Mouse (Mus musculus) CH12.LX (cell line): ENCODE data around the gene Prap1. TPM values are rescaled to one million over a fixed set of nuclear protein-coding genes. Genes with fewer than 3 reads are reported as not detected.

Source experiments
- DNase-seq: peaks from one replicate; pipeline ENCODE4 v3.0.0-alpha.2; 2013; ENCODE audit errors: extremely low read depth
- H3K27ac ChIP-seq: 2 replicates; pipeline ENCODE4 v1.5.1; 2012; ENCODE audit warnings: low read depth, mild to moderate bottlenecking, control low read depth, moderate library complexity; ENCODE audit not compliant: insufficient read depth
- H3K27me3 ChIP-seq: replicated peaks from 2 replicates; pipeline ENCODE3; 2012; ENCODE audit warnings: inconsistent platforms
- H3K36me3 ChIP-seq, 2 experiments: replicated peaks in 1 of 2; 2 replicates each; pipeline versions ENCODE3 to v1.6.1; 2012; ENCODE audit warnings: inconsistent platforms in 1 of 2, low read length in 1 of 2, mild to moderate bottlenecking in 1 of 2, mixed read lengths in 1 of 2, moderate library complexity in 1 of 2; ENCODE audit not compliant: control insufficient read depth in 1 of 2, insufficient read depth in 1 of 2
- H3K4me1 ChIP-seq, 2 experiments: 2 replicates each; pipeline ENCODE4 v1.6.1; 2012; ENCODE audit warnings: inconsistent platforms in 1 of 2, moderate library complexity in 1 of 2; ENCODE audit not compliant: insufficient read depth in 2 of 2, control insufficient read depth in 1 of 2
- H3K4me2 ChIP-seq: 2 replicates; pipeline ENCODE4 v1.6.1; 2012; ENCODE audit warnings: low read depth, mild to moderate bottlenecking, control low read depth; ENCODE audit not compliant: poor library complexity, insufficient read depth, severe bottlenecking
- H3K4me3 ChIP-seq, 3 experiments: fragments of 150-350 bp in 1 of 3; sonication (generic) in 1 of 3; replicated peaks in 1 of 3; 2 replicates each; pipeline versions ENCODE3 to v1.5.1; 2011 to 2012; ENCODE audit warnings: low read depth in 2 of 3, low read length in 2 of 3, mild to moderate bottlenecking in 2 of 3, moderate library complexity in 2 of 3, control low read depth in 1 of 3, improper control_type of control experiment in 1 of 3, inconsistent platforms in 1 of 3, mixed read lengths in 1 of 3; ENCODE audit not compliant: poor library complexity in 1 of 3
- H3K79me2 ChIP-seq: replicated peaks from 2 replicates; pipeline ENCODE4 v1.6.1; 2012; ENCODE audit warnings: mild to moderate bottlenecking, moderate library complexity; ENCODE audit not compliant: control insufficient read depth, poor library complexity, insufficient read depth, severe bottlenecking; ENCODE audit errors: extremely low read depth
- H3K9ac ChIP-seq: 2 replicates; pipeline ENCODE4 v1.6.1; 2012; ENCODE audit warnings: low read depth, mild to moderate bottlenecking, control low read depth, moderate library complexity; ENCODE audit not compliant: insufficient read depth
- H3K9me3 ChIP-seq: replicated peaks from 2 replicates; pipeline ENCODE3; 2012; ENCODE audit warnings: low read length, inconsistent platforms, mixed read lengths
- BHLHE40 ChIP-seq: IDR thresholded peaks from 2 replicates; pipeline ENCODE4 v1.6.1; 2011; ENCODE audit warnings: mild to moderate bottlenecking, low read depth, low read length, improper control_type of control experiment
- CTCF ChIP-seq, 2 experiments: IDR thresholded peaks in 1 of 2; conservative IDR thresholded peaks in 1 of 2; 2 replicates each; pipeline ENCODE4 v1.5.1; 2011 to 2012; ENCODE audit warnings: low read depth in 2 of 2, low read length in 2 of 2, improper control_type of control experiment in 1 of 2, inconsistent platforms in 1 of 2, mild to moderate bottlenecking in 1 of 2, moderate library complexity in 1 of 2
- E2F4 ChIP-seq: IDR thresholded peaks from 2 replicates; pipeline ENCODE4 v1.6.1; 2011; ENCODE audit warnings: low read depth, low read length, improper control_type of control experiment; ENCODE audit not compliant: insufficient replicate concordance
- EP300 ChIP-seq: IDR thresholded peaks from 2 replicates; pipeline ENCODE4 v1.6.1; 2011; ENCODE audit warnings: low read length, improper control_type of control experiment
- ETS1 ChIP-seq: conservative IDR thresholded peaks from 2 replicates; pipeline ENCODE4 v1.6.1; 2012; ENCODE audit warnings: low read depth, mild to moderate bottlenecking, inconsistent platforms, low read length, improper control_type of control experiment, moderate library complexity
- HCFC1 ChIP-seq: IDR thresholded peaks from 2 replicates; pipeline ENCODE4 v1.6.1; 2012; ENCODE audit warnings: low read depth, mild to moderate bottlenecking, inconsistent platforms, low read length, improper control_type of control experiment
- IRF4 ChIP-seq: IDR thresholded peaks from 2 replicates; pipeline ENCODE4 v1.6.1; 2014; ENCODE audit warnings: low read depth, mild to moderate bottlenecking, inconsistent platforms, low read length, improper control_type of control experiment
- JUN ChIP-seq: IDR thresholded peaks from 2 replicates; pipeline ENCODE4 v1.6.1; 2011; ENCODE audit warnings: low read depth, mild to moderate bottlenecking, low read length, improper control_type of control experiment, moderate library complexity; ENCODE audit not compliant: insufficient read depth
- KAT2A ChIP-seq: IDR thresholded peaks from 2 replicates; pipeline ENCODE4 v1.6.1; 2012; ENCODE audit warnings: low read length, improper control_type of control experiment, inconsistent platforms; ENCODE audit not compliant: insufficient replicate concordance
- MAX ChIP-seq: IDR thresholded peaks from 2 replicates; pipeline ENCODE4 v1.6.1; 2011; ENCODE audit warnings: low read length, improper control_type of control experiment
- MAZ ChIP-seq: IDR thresholded peaks from 2 replicates; pipeline ENCODE4 v1.6.1; 2012; ENCODE audit warnings: low read depth, mild to moderate bottlenecking, inconsistent platforms, low read length, improper control_type of control experiment, moderate library complexity
- MEF2A ChIP-seq: IDR thresholded peaks from 2 replicates; pipeline ENCODE4 v1.6.1; 2014; ENCODE audit warnings: low read depth, mild to moderate bottlenecking, inconsistent platforms, low read length, improper control_type of control experiment, borderline replicate concordance
- MXI1 ChIP-seq: IDR thresholded peaks from 2 replicates; pipeline ENCODE4 v1.6.1; 2011; ENCODE audit warnings: mild to moderate bottlenecking, low read depth, low read length, improper control_type of control experiment
- NRF1 ChIP-seq: IDR thresholded peaks from 2 replicates; pipeline ENCODE4 v1.6.1; 2014; ENCODE audit warnings: low read depth, mild to moderate bottlenecking, inconsistent platforms, low read length, improper control_type of control experiment, moderate library complexity
- PAX5 ChIP-seq: IDR thresholded peaks from 2 replicates; pipeline ENCODE4 v1.6.1; 2012; ENCODE audit warnings: low read length, inconsistent platforms, mixed read lengths
- POLR2A ChIP-seq: IDR thresholded peaks from 2 replicates; pipeline ENCODE4 v1.6.1; 2011; ENCODE audit warnings: low read depth, mild to moderate bottlenecking, improper control_type of control experiment, low read length
- POLR2AphosphoS2 ChIP-seq: IDR thresholded peaks from 2 replicates; pipeline ENCODE4 v1.6.1; 2011; ENCODE audit warnings: low read depth, low read length, improper control_type of control experiment
- RAD21 ChIP-seq: IDR thresholded peaks from 2 replicates; pipeline ENCODE4 v1.6.1; 2011; ENCODE audit warnings: low read depth, mild to moderate bottlenecking, low read length, improper control_type of control experiment, moderate library complexity
- SMC3 ChIP-seq: IDR thresholded peaks from 2 replicates; pipeline ENCODE4 v1.6.1; 2011; ENCODE audit warnings: low read depth, low read length, improper control_type of control experiment
- TBP ChIP-seq: conservative IDR thresholded peaks from 2 replicates; pipeline ENCODE4 v1.6.1; 2011; ENCODE audit warnings: low read depth, low read length, improper control_type of control experiment
- TCF12 ChIP-seq: IDR thresholded peaks from 2 replicates; pipeline ENCODE4 v1.6.1; 2014; ENCODE audit warnings: low read depth, mild to moderate bottlenecking, inconsistent platforms, low read length, improper control_type of control experiment
- UBTF ChIP-seq: IDR thresholded peaks from 2 replicates; pipeline ENCODE4 v1.6.1; 2012; ENCODE audit warnings: low read depth, mild to moderate bottlenecking, inconsistent platforms, low read length, improper control_type of control experiment, moderate library complexity
- ZC3H11A ChIP-seq: IDR thresholded peaks from 2 replicates; pipeline ENCODE4 v1.6.1; 2012; ENCODE audit warnings: low read depth, mild to moderate bottlenecking, inconsistent platforms, low read length, improper control_type of control experiment
- ZKSCAN1 ChIP-seq: IDR thresholded peaks from 2 replicates; pipeline ENCODE4 v1.6.1; 2012; ENCODE audit warnings: low read depth, inconsistent platforms, low read length, improper control_type of control experiment, borderline replicate concordance
- ZMIZ1 ChIP-seq: IDR thresholded peaks from 2 replicates; pipeline ENCODE4 v1.6.1; 2012; ENCODE audit warnings: low read depth, mild to moderate bottlenecking, inconsistent platforms, low read length, improper control_type of control experiment
- ZNF384 ChIP-seq: IDR thresholded peaks from 2 replicates; pipeline ENCODE4 v1.6.1; 2012; ENCODE audit warnings: low read depth, low read length, improper control_type of control experiment, inconsistent platforms
- dilution Hi-C: fragments of 300-500 bp; cut with MboI; formaldehyde crosslinking; loops from 2 replicates; pipeline ENCODE4 v1.14.3; 2020; ENCODE audit warnings: low sequenced_read_pairs; ENCODE audit not compliant: extremely low pct_unique_long_range_greater_than_20kb, extremely low pct_ligation_motif_present
- in situ Hi-C: fragments of 300-500 bp; cut with MboI; formaldehyde crosslinking; loops from 3 replicates; pipeline ENCODE4 v1.14.3; 2019; ENCODE audit warnings: low sequenced_read_pairs, low pct_ligation_motif_present, low pct_unique_long_range_greater_than_20kb, mixed read lengths
- polyA plus RNA-seq: library from polyadenylated mRNA; unstranded; fragments of >175 nt; gene quantifications from 2 replicates; pipeline ENCODE4 v1.2.1, GENCODE M21; 2012; ENCODE audit warnings: low read depth; ENCODE audit not compliant: insufficient read length
- total RNA-seq, 2 experiments: library from RNA; depleted of rRNA; stranded (reverse); fragments of 300-350 nt in 1 of 2; fragments of >200 nt in 1 of 2; gene quantifications; 2 replicates each; pipeline ENCODE4 v1.2.3; 2012 to 2014

Gene Prap1
- total and polyA plus RNA-seq, 3 experiments: not detected

GRCm38 (mm10) chr7:140098466-140098865, 5.3 kb downstream of the Prap1 start:
- TF ChIP-seq EP300 (no peak), POLR2A (no peak), HCFC1 (no peak), ZKSCAN1 (no peak), TBP (no peak), ZMIZ1 (no peak), RAD21 (no peak), ETS1 (no peak), MXI1 (no peak), NRF1 (no peak), BHLHE40 (no peak), MEF2A (no peak), MAZ (no peak), ZNF384 (no peak), E2F4 (no peak), MAX (no peak), KAT2A (no peak)
- Histone ChIP-seq H3K4me3 (no peak overlapping the region), H3K9me3 (no peaks in the 10 kb centered on the region), H3K4me2 (no peak overlapping the region), H3K4me1 (peaks cover 0 to 10% of the 10 kb centered on the region in 2 experiments; a peak in 1 of 4 replicates), H3K79me2 (no peaks in the 10 kb centered on the region), H3K27ac (no peak overlapping the region), H3K9ac (no peak overlapping the region), H3K36me3 (no peaks in the 10 kb centered on the region), H3K27me3 (no peaks in the 10 kb centered on the region)
- no peak for DNase-seq
- dilution Hi-C loops (no loop called here), in situ Hi-C loops (loop anchor here (5.0 to 25.0 kb wide), 2 partner anchors 39 to 739 kb away; partner anchors contain the start of genes Mtg1, Odf3, Scgb1c1 and Urah)

GRCm38 (mm10) chr7:140101498-140101897, 8.3 kb downstream of the Prap1 start:
- DNase-seq: no peak
- Histone ChIP-seq H3K9ac (no peak overlapping the region), H3K36me3 (peaks cover 9 to 20% of the 10 kb centered on the region in 2 experiments), H3K9me3 (no peaks in the 10 kb centered on the region)
- dilution Hi-C loops: no loop called here
- TF ChIP-seq UBTF (no peak), KAT2A (no peak), ZC3H11A (no peak), MAZ (no peak), PAX5 (no peak), POLR2AphosphoS2 (no peak), NRF1 (no peak), ZMIZ1 (no peak), ZKSCAN1 (no peak), JUN (no peak), IRF4 (no peak), MXI1 (no peak), SMC3 (no peak), TCF12 (no peak), CTCF (conservative IDR thresholded peaks at IDR 0.05 in 1 of 2, IDR thresholded peaks at IDR 0.05 in 1 of 2; ENCODE audit: low read depth in 2 of 2, low read length in 2 of 2) (no peak)
- TF ChIP-seq, all 38 proteins: peak for 0
- Histone ChIP-seq H3K4me1 (peaks cover 0 to 6% of the 10 kb centered on the region in 2 experiments; a peak in 1 of 4 replicates), H3K4me2 (no peak overlapping the region), H3K79me2 (no peaks in the 10 kb centered on the region), H3K27ac (no peak overlapping the region), H3K27me3 (no peaks in the 10 kb centered on the region), H3K4me3 (no peak overlapping the region)
- in situ Hi-C loops: no loop called here
